Mouse (Mus musculus) limb, embryonic 11.5 days (tissue): ENCODE data around the gene Rgs16. TPM values are rescaled to one million over a fixed set of nuclear protein-coding genes. Genes with fewer than 3 reads are reported as not detected.
A peak's percentile ranks its signal among the peaks of the same experiment; 100 is the strongest.

Source experiments
- ATAC-seq: fragments of 200-750 bp; cut with Nextera tagmentation; 2 replicates; pipeline ENCODE4 v1.8.0; 2017; ENCODE audit warnings: low read depth; ENCODE audit not compliant: insufficient number of reproducible peaks, low FRiP score, low TSS enrichment
- DNase-seq: peaks from one replicate; pipeline ENCODE4 v3.0.0-alpha.2; 2015; ENCODE audit warnings: low spot score
- H3K27ac ChIP-seq: fragments of 300-500 bp; sonication (generic); replicated peaks from 2 replicates; pipeline ENCODE4 v1.5.1; 2014; ENCODE audit warnings: low read depth, mild to moderate bottlenecking, low read length
- H3K27me3 ChIP-seq: fragments of 300-500 bp; sonication (generic); 2 replicates; pipeline ENCODE4 v1.6.1; 2014; ENCODE audit warnings: mild to moderate bottlenecking, low read length, mixed read lengths; ENCODE audit not compliant: control insufficient read depth, insufficient read depth
- H3K36me3 ChIP-seq: fragments of 300-500 bp; sonication (generic); 2 replicates; pipeline ENCODE4 v1.6.1; 2014; ENCODE audit warnings: mild to moderate bottlenecking, low read length, moderate library complexity, mixed read lengths; ENCODE audit not compliant: control insufficient read depth, insufficient read depth
- H3K4me1 ChIP-seq: fragments of 300-500 bp; sonication (generic); 2 replicates; pipeline ENCODE4 v1.6.1; 2014; ENCODE audit warnings: low read length, mixed read lengths; ENCODE audit not compliant: control insufficient read depth, insufficient read depth
- H3K4me2 ChIP-seq: fragments of 300-500 bp; sonication (generic); 2 replicates; pipeline ENCODE4 v1.6.1; 2014; ENCODE audit warnings: low read depth, mild to moderate bottlenecking, moderate library complexity; ENCODE audit not compliant: severe bottlenecking
- H3K4me3 ChIP-seq: fragments of 300-500 bp; sonication (generic); 2 replicates; pipeline ENCODE4 v1.5.1; 2014; ENCODE audit warnings: low read depth, low read length
- H3K9ac ChIP-seq: fragments of 300-500 bp; sonication (generic); 2 replicates; pipeline ENCODE4 v1.6.1; 2014; ENCODE audit warnings: mild to moderate bottlenecking, low read length
- H3K9me3 ChIP-seq: fragments of 300-500 bp; sonication (generic); 2 replicates; pipeline ENCODE4 v1.6.1; 2016; ENCODE audit warnings: low read length; ENCODE audit not compliant: control insufficient read depth
- WGBS: fragments of 180-500 bp; shearing (Covaris S2); extraction: QIAGEN DNeasy Blood & Tissue Kit; methylation state at CpG from one replicate; pipeline ENCODE4 v1.1.7; 2014; 5-methylcytosine and 5-hydroxymethylcytosine counted together
- polyA plus RNA-seq: library from polyadenylated mRNA; unstranded; fragments of >200 nt; fragmentation: Nextera tagmentation; extraction: Ambion mirVana; gene quantifications from 2 replicates; pipeline ENCODE4 v1.2.1, GENCODE M21; 2014

The Rgs16 gene
- polyA plus RNA-seq, 1 experiment from 2014 or later: 4.9 TPM

GRCm38 (mm10) chr1:153729806-153730205 is 10.3 kb upstream of the Rgs16 start:
- no peaks in the 10 kb centered on the region for H3K27me3 ChIP-seq
- H3K4me1 ChIP-seq: peaks cover 9% of the 10 kb centered on the region
- WGBS: 54% methylated on average over 2 of the region's 2 CpGs
- no peak for DNase-seq
- H3K4me3 ChIP-seq: no peak overlapping the region
- no peak for ATAC-seq
- H3K27ac ChIP-seq: no peak overlapping the region
- no peaks in the 10 kb centered on the region for H3K36me3 ChIP-seq
- H3K4me2 ChIP-seq: no peak overlapping the region
- no peaks in the 10 kb centered on the region for H3K9me3 ChIP-seq
- H3K9ac ChIP-seq: no peak overlapping the region

- Histone ChIP-seq H3K4me3 (no peak overlapping the region), H3K27me3 (no peaks in the 10 kb centered on the region), H3K4me1 (peaks cover 9% of the 10 kb centered on the region), H3K4me2 (no peak overlapping the region), H3K9me3 (no peaks in the 10 kb centered on the region), H3K36me3 (no peaks in the 10 kb centered on the region), H3K9ac (no peak overlapping the region), H3K27ac (no peak overlapping the region)
- WGBS: 58% methylated on average over 3 of the region's 3 CpGs
- ATAC-seq: no peak
- DNase-seq: no peak
These were observed 9.5 kb upstream of the Rgs16 start for GRCm38 (mm10) chr1:153730671-153731070.

DNA sequence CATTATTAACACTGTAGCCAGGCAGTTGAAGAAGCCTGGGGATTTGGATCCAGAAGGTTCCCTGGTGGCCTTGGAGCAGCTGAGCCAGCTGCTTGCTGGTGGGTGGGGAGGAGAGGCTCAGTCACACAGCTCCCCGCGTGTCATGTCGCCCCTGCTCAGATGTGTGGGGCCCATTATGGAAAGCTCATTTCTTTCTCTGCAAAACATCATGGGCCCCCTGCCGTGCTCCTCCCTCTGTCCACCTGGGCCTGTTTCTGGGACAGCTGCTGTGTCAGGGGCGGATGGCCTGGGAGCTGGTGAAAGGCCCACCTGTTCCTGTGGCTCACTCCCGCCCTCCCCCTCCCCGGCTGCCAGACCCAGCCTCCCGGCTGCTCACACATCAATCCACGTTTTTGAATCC is 7.0 kb upstream of the Rgs16 start:
- WGBS: 27% methylated on average over 9 of the region's 9 CpGs
- peaks cover 9% of the 10 kb centered on the region for H3K4me1 ChIP-seq
- peak; percentile 68; the same call in 1 of the 2 replicates for ATAC-seq

DNA sequence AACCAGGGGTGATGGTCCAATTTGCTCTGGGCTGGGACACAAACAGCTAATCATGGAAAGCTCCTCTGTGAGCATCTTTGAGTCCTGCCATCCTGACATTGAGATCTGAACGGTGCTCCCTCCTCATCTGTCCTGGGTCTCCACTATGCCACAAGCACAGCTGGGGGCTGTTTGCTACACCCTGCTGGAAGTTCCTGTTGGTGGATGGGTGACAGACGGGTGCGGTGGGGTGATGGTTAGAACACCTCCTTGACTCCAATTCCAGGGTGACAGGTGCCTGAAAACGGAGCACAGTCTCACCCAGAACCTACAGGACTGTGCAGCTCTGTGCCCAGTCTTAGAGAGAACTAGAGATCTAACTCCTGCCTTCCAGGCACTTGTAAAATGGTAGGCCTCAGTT is 5.3 kb upstream of the Rgs16 start:
- peaks cover 9% of the 10 kb centered on the region; the same call in 1 of the 2 replicates for H3K27me3 ChIP-seq
- WGBS: 78% methylated on average over 4 of the region's 4 CpGs
- no peak for DNase-seq

More for the DNA sequence above, 7.0 kb upstream of the Rgs16 start:
- Histone ChIP-seq H3K36me3 (no peaks in the 10 kb centered on the region), H3K27ac (no peak overlapping the region), H3K27me3 (0 out of 2 replicates have a peak, but pooled peaks cover 2% of the 10 kb centered on the region), H3K4me2 (no peak overlapping the region), H3K9ac (no peak overlapping the region), H3K4me3 (no peak overlapping the region), H3K9me3 (no peaks in the 10 kb centered on the region)
- peak; percentile 54 for DNase-seq

DNA sequence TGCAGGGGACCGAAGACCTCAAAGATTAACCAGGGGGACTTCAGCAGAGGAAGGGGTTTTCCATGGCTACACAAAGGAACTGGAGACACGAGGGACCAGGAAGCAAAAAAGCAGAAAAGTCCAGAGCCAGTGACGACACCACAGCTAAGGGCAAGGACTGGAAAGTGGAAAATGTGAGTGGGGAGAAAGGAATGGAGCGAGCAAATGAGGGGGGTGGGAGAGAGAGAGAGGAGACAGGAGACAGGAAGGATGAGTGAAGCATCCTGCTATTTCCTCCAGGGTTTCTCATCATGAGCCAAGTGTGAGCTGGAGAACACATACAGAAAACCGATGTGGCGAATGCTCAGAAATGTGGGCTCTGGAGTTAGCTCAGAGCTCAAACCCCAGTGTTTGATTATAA is 4.1 kb upstream of the Rgs16 start:
- no peak overlapping the region for H3K9ac ChIP-seq
- WGBS: 79% methylated on average over 6 of the region's 6 CpGs
- H3K9me3 ChIP-seq: no peaks in the 10 kb centered on the region
- H3K27me3 ChIP-seq: peaks cover 13% of the 10 kb centered on the region; the same call in 1 of the 2 replicates
- no peaks in the 10 kb centered on the region for H3K36me3 ChIP-seq
- ATAC-seq (no peak), DNase-seq (no peak)
- H3K27ac ChIP-seq: no peak overlapping the region
- no peak overlapping the region for H3K4me3 ChIP-seq
- H3K4me2 ChIP-seq: no peak overlapping the region
- peaks cover 12% of the 10 kb centered on the region for H3K4me1 ChIP-seq

More for the DNA sequence above, 5.3 kb upstream of the Rgs16 start:
- no peak overlapping the region for H3K9ac ChIP-seq
- no peak overlapping the region for H3K4me2 ChIP-seq
- ATAC-seq: no peak
- H3K4me3 ChIP-seq: no peak overlapping the region
- H3K9me3 ChIP-seq: no peaks in the 10 kb centered on the region
- no peaks in the 10 kb centered on the region for H3K36me3 ChIP-seq
- no peak overlapping the region for H3K27ac ChIP-seq
- peaks cover 9% of the 10 kb centered on the region for H3K4me1 ChIP-seq

- Histone ChIP-seq H3K4me3 (no peak overlapping the region), H3K9me3 (no peaks in the 10 kb centered on the region), H3K4me2 (no peak overlapping the region), H3K9ac (no peak overlapping the region), H3K36me3 (no peaks in the 10 kb centered on the region), H3K27me3 (peaks cover 14% of the 10 kb centered on the region; the same call in 1 of the 2 replicates), H3K4me1 (peaks cover 12% of the 10 kb centered on the region), H3K27ac (no peak overlapping the region)
- ATAC-seq (no peak), DNase-seq (no peak)
- WGBS: 58% methylated on average over 9 of the region's 9 CpGs
These were observed 2.8 kb upstream of the Rgs16 start for GRCm38 (mm10) chr1:153737101-153738085.

- 18% methylated on average over 13 of the region's 13 CpGs for WGBS
- Histone ChIP-seq H3K9me3 (no peaks in the 10 kb centered on the region), H3K36me3 (no peaks in the 10 kb centered on the region), H3K9ac (no peak overlapping the region), H3K4me1 (peaks cover 3% of the 10 kb centered on the region; the same call in 1 of the 2 replicates), H3K27me3 (peaks cover 14% of the 10 kb centered on the region; the same call in 1 of the 2 replicates), H3K4me2 (peak overlapping the region; percentile 76), H3K4me3 (peak overlapping the region; percentile 41), H3K27ac (no peak overlapping the region)
- DNase-seq: no peak
- ATAC-seq: no peak
These were observed 623 bp upstream of the Rgs16 start for GRCm38 (mm10) chr1:153739437-153740015.

DNA sequence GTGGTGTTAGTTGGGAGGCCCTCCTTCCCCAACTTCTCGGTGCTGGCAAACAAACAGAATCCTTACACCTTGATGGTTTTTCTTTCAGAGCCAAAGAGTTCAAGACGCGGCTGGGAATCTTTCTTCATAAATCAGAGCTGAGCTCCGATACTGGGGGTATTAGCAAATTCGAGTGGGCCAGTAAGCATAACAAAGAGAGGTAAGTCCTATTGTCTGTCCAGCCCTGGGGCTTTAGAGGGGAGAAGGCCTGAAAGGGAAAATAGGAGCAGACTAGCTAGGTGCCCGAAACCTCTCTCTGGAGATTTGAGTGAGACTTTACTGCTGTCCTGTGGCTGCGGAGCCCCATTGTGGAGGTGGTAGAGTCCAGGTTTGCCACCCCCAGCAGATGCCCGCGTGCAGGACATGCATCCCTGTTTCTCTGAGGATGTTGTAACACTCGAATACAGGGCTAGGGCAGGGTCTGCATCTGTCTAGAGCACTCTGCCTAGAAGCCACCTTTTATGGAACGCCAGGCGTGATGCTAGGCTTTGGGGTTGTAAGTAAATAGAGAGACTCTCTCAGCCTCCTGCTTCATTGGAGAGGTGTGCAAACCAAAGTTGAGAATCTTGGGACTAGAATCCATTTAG is 739 bp downstream of the Rgs16 start:
- H3K27ac ChIP-seq: no peak overlapping the region
- no peak for DNase-seq
- WGBS: 39% methylated on average over 12 of the region's 12 CpGs

More for the DNA sequence above, 739 bp downstream of the Rgs16 start:
- Histone ChIP-seq H3K36me3 (no peaks in the 10 kb centered on the region), H3K4me3 (peak overlapping the region; percentile 41), H3K9me3 (no peaks in the 10 kb centered on the region), H3K4me2 (peak overlapping the region; percentile 76), H3K4me1 (peaks cover 3% of the 10 kb centered on the region; the same call in 1 of the 2 replicates), H3K27me3 (peaks cover 14% of the 10 kb centered on the region; the same call in 1 of the 2 replicates), H3K9ac (peak overlapping the region; percentile 44)
- ATAC-seq: no peak
